Mouse (Mus musculus) lung, postnatal 25 days (tissue): ENCODE data around the gene Klk1b27.
A peak's percentile ranks its signal among the peaks of the same experiment; 100 is the strongest.
"Not testable (repeated sequence)": the region's sequence is repeated elsewhere in the genome, so short reads cannot be mapped to it uniquely, and the experiment has no call there.

Experiments used
- DNase-seq: peaks from one replicate; pipeline ENCODE4 v3.0.0; 2022; ENCODE audit warnings: low spot score

Klk1b27 gene

GRCm38 (mm10) chr7:44051990-44052389, at the start of gene Klk1b27:
Gene Klk1b27 (plus strand): TSS chr7:44052290.
- DNase-seq: not testable (repeated sequence)

- DNase-seq: peak; percentile 1
Measured at GRCm38 (mm10) chr7:44004847-44005246, 47.2 kb upstream of the Klk1b27 start.

DNA sequence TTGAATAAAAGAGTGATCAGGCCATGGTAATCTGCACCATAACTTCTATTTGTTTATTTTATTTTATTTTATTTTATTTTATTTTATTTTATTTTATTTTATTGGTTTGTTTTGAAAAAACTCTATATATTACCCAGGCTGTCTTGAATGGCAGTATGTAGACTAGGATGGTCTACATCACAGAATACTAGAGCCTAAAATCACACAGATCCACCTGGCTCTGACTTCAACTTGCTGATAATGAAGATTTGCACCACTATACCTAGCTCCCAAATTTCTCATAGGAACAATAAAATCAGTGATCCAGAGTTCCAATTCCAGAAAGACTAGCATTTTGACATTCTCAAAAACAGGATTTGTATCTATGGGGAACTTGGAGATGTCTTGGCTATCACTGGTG, 40.2 kb upstream of the Klk1b27 start, which contains the start of gene Klk1b26:
Klk1b26 (plus strand) TSS at position 301 of the 400 bp plus-strand sequence.
- not testable (repeated sequence) for DNase-seq

GRCm38 (mm10) chr7:44014666-44015065, 37.4 kb upstream of the Klk1b27 start:
- not testable (repeated sequence) for DNase-seq

DNA sequence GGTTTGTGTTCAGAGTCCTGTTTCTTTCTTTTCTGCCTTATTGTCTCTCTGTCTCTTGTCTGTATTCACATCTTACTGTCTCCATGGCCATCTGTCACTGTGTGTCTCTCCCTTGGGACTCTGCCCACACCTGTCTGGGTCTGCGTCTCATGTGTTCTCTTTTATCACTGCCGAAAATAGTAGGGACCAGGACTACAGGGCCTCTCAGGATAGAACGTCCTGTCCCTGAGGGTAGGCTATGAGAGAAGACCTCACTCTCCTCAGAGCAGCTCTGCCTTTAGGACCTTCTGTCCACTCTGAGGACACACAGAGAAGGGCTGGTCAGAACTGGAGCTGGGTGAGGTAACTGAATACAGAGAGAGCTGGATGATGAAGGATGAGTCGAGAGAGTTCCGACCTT, 37.0 kb upstream of the Klk1b27 start:
- no peak for DNase-seq

DNA sequence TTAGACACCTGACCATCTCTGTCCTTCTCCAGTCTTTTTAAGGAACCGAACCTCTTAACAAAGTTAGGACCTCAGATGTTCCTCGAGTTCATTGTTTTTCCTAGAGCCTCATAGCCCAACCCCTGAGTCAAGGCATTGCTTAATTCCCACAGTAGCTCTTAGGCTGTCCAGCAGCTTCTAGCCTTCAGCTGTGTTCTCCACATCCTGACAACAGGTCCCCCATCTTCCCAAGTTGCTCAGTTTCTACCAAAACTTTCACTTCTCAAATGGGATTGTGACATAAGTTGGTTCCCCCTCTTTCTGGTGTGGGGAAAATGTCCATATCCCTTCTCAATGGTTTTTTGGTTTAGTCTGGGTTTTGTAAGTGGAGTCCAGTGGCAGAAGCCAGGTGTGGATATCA, 20.0 kb downstream of the Klk1b27 start:
- no peak for DNase-seq

- no peak for DNase-seq
Measured at GRCm38 (mm10) chr7:44077703-44078102, 25.6 kb downstream of the Klk1b27 start.

DNA sequence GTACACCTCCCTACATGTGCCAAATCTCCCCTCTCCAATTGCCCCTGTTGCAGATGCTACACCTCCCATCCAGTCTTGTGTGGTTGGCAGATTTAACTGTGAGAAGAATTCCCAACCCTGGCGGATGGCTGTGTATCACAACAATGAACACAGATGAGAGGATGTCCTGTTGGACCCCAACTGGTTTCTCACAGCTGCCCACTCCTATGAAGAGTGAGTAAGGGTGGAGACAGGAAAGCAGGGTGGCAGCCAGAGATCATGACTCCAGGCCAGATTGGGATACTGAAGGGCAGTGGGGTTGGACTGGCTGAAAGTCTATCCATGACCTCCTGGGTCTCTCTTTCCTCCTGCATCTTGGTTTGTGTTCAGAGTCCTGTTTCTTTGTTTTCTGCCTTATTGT, 44.0 kb downstream of the Klk1b27 start:
- no peak for DNase-seq

- not testable (repeated sequence) for DNase-seq
Measured at GRCm38 (mm10) chr7:44102028-44102427, 49.9 kb downstream of the Klk1b27 start, which contains the start of gene Klk1b21. Gene Klk1b21 (plus strand): TSS chr7:44102328.
